Mouse (Mus musculus) liver, embryonic 13.5 days (tissue): ENCODE data around the gene Zbtb7a. TPM values are rescaled to one million over a fixed set of nuclear protein-coding genes. Genes with fewer than 3 reads are reported as not detected.
A peak's percentile ranks its signal among the peaks of the same experiment; 100 is the strongest.

Experiments
- ATAC-seq: fragments of 200-750 bp; cut with Nextera tagmentation; 2 replicates; pipeline ENCODE4 v1.8.0; 2017; ENCODE audit warnings: low read depth, mild to moderate bottlenecking, moderate number of reproducible peaks, moderate library complexity
- DNase-seq: peaks from one replicate; pipeline ENCODE4 v3.0.0; 2022
- H3K27ac ChIP-seq: fragments of 300-500 bp; sonication (generic); 2 replicates; pipeline ENCODE4 v1.5.1; 2015; ENCODE audit warnings: moderate library complexity, mild to moderate bottlenecking, inconsistent platforms
- H3K27me3 ChIP-seq: fragments of 300-500 bp; sonication (generic); 2 replicates; pipeline ENCODE4 v1.6.1; 2015; ENCODE audit warnings: mild to moderate bottlenecking, inconsistent platforms
- H3K36me3 ChIP-seq: fragments of 300-500 bp; sonication (generic); 2 replicates; pipeline ENCODE4 v1.6.1; 2015; ENCODE audit warnings: mild to moderate bottlenecking, inconsistent platforms
- H3K4me1 ChIP-seq: fragments of 300-500 bp; sonication (generic); replicated peaks from 2 replicates; pipeline ENCODE4 v1.6.1; 2015; ENCODE audit warnings: inconsistent platforms
- H3K4me2 ChIP-seq: fragments of 300-500 bp; sonication (generic); 2 replicates; pipeline ENCODE4 v1.6.1; 2015; ENCODE audit warnings: inconsistent platforms, mild to moderate bottlenecking, moderate library complexity
- H3K4me3 ChIP-seq: fragments of 300-500 bp; sonication (generic); replicated peaks from 2 replicates; pipeline ENCODE4 v1.5.1; 2015; ENCODE audit warnings: mild to moderate bottlenecking, inconsistent platforms
- H3K9ac ChIP-seq: fragments of 300-500 bp; sonication (generic); 2 replicates; pipeline ENCODE4 v1.6.1; 2015; ENCODE audit warnings: mild to moderate bottlenecking, inconsistent platforms
- H3K9me3 ChIP-seq: fragments of 300-500 bp; sonication (generic); replicated peaks from 2 replicates; pipeline ENCODE4 v1.6.1; 2016; ENCODE audit warnings: inconsistent platforms
- WGBS: fragments of 180-500 bp; shearing (Covaris S2); methylation state at CpG from one replicate; pipeline ENCODE4 v1.1.7; 2015; ENCODE audit not compliant: insufficient replicate concordance; 5-methylcytosine and 5-hydroxymethylcytosine counted together
- polyA plus RNA-seq: library from polyadenylated mRNA; unstranded; fragments of >200 nt; fragmentation: Nextera tagmentation; extraction: Ambion mirVana; gene quantifications from 2 replicates; pipeline ENCODE4 v1.2.1, GENCODE M21; 2015

Zbtb7a gene
- 49.1 and 49.6 TPM in 2 replicates for polyA plus RNA-seq

DNA sequence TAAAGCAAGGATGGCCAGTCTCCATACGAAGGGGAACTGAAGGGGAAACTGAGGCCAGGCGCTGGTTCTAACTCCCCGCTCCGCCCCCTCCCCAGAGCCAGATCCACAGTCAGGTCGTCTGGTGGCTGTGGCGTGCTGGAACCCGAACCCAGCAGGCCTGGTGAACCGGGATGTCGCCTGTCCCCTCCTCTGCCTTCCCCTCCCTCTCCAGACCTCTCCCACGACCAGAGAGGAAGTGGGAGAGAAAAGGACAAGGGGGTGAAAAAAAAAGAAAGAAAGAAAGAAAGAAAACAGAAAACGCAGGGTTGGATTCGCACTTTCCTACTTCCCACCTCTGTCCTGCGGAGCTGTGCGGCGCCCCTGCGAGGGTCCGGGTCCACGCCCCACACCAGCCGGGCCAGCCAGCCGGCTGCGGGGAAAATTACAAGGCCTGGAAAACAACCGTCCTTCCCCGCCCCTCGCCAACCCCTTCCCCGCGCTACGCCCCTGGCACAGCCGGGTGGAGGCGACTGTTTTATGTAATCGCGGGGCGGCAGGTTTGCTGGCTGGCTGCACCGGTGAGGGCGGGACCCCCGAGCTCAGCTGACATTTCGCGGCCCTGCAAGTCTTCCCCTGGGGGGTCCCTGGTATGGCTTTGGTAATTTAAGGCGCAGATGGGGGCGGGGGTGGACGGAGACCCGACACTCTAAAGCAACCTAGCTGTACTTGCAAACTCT lies at the start of gene Zbtb7a:
Gene Zbtb7a (plus strand): TSS at position 255 of the 716 bp plus-strand sequence.
- Histone ChIP-seq H3K27ac (peak within 1 kb of the TSS; percentile 99), H3K9ac (peak within 1 kb of the TSS; percentile 97), H3K4me1 (peaks cover 53% of the 10 kb centered on the region), H3K4me3 (peak within 1 kb of the TSS; percentile 92), H3K36me3 (peaks cover 14% of the 10 kb centered on the region), H3K9me3 (no peaks in the 10 kb centered on the region), H3K27me3 (no peaks in the 10 kb centered on the region), H3K4me2 (peak within 1 kb of the TSS; percentile 95)
- no peak for ATAC-seq
- WGBS, result under 1% methylated on average over 40 of the region's 41 CpGs
- peak; percentile 73 for DNase-seq

DNA sequence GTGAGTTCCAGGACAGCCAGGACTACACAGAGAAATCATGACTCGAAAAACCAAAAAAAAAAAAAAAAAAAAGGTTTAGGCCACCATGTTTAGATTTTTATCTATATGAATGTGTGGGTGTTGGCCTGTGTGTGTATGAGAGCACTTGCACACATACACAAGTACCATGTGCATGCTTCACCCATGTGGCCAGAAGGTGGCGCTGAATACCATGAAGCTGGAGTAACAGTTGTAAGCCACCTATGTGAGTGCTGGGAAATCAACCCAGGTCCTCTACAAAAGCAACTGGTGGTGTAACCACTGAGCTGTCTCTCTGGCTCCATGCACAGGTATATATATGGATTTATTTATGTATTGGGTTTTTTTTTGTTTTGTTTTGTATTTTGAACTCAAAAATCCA lies 48.0 kb upstream of the Zbtb7a start:
- Histone ChIP-seq H3K36me3 (peaks cover 38% of the 10 kb centered on the region), H3K27me3 (no peaks in the 10 kb centered on the region), H3K4me3 (no peak overlapping the region), H3K27ac (no peak overlapping the region), H3K9me3 (no peaks in the 10 kb centered on the region; the same call in 1 of the 2 replicates), H3K9ac (no peak overlapping the region), H3K4me2 (no peak overlapping the region), H3K4me1 (peaks cover 28% of the 10 kb centered on the region)
- ATAC-seq (no peak), DNase-seq (no peak)
- WGBS, result 42% methylated on average over 2 of the region's 2 CpGs

GRCm38 (mm10) chr10:81089216-81089615 lies 45.8 kb upstream of the Zbtb7a start:
- no peak for ATAC-seq
- H3K27ac ChIP-seq, result no peak overlapping the region
- H3K9me3 ChIP-seq, result no peaks in the 10 kb centered on the region; the same call in 1 of the 2 replicates
- H3K27me3 ChIP-seq, result no peaks in the 10 kb centered on the region
- H3K4me2 ChIP-seq, result no peak overlapping the region
- no peak for DNase-seq
- H3K9ac ChIP-seq, result no peak overlapping the region
- no peak overlapping the region for H3K4me3 ChIP-seq
- peaks cover 42% of the 10 kb centered on the region for H3K4me1 ChIP-seq
- peaks cover 23% of the 10 kb centered on the region for H3K36me3 ChIP-seq
- 56% methylated on average over 2 of the region's 2 CpGs for WGBS

- no peak for ATAC-seq
- H3K9me3 ChIP-seq, result no peaks in the 10 kb centered on the region; the same call in 1 of the 2 replicates
- H3K9ac ChIP-seq, result no peak overlapping the region
- H3K27ac ChIP-seq, result no peak overlapping the region; the same call in 1 of the 2 replicates
- WGBS, result 54% methylated on average over 7 of the region's 7 CpGs
- no peak for DNase-seq
- peaks cover 56% of the 10 kb centered on the region for H3K4me1 ChIP-seq
- H3K36me3 ChIP-seq, result peaks cover 23% of the 10 kb centered on the region
- H3K27me3 ChIP-seq, result no peaks in the 10 kb centered on the region
- H3K4me2 ChIP-seq, result peak overlapping the region; percentile 42
- no peak overlapping the region for H3K4me3 ChIP-seq
These were observed 44.4 kb upstream of the Zbtb7a start for GRCm38 (mm10) chr10:81090621-81091020.

GRCm38 (mm10) chr10:81092465-81093250 lies 42.4 kb upstream of the Zbtb7a start:
- ATAC-seq (peak; percentile 47), DNase-seq (peak; percentile 75)
- Histone ChIP-seq H3K9ac (peak overlapping the region; percentile 51), H3K36me3 (peaks cover 21% of the 10 kb centered on the region), H3K27ac (peak overlapping the region; percentile 70), H3K27me3 (no peaks in the 10 kb centered on the region), H3K4me2 (peak overlapping the region; percentile 42), H3K4me3 (peak overlapping the region; percentile 45), H3K9me3 (peaks cover 4% of the 10 kb centered on the region), H3K4me1 (peaks cover 67% of the 10 kb centered on the region)
- 42% methylated on average over 22 of the region's 22 CpGs for WGBS

GRCm38 (mm10) chr10:81094931-81095678 lies 39.9 kb upstream of the Zbtb7a start:
- ATAC-seq (peak; percentile 89), DNase-seq (peak; percentile 67)
- 42% methylated on average over 9 of the region's 9 CpGs for WGBS
- Histone ChIP-seq H3K36me3 (peaks cover 5% of the 10 kb centered on the region; the same call in 1 of the 2 replicates), H3K27ac (peak overlapping the region; percentile 71), H3K4me2 (peak overlapping the region; percentile 41), H3K4me3 (no peak overlapping the region), H3K9ac (peak overlapping the region; percentile 33), H3K9me3 (peaks cover 4% of the 10 kb centered on the region), H3K4me1 (peaks cover 80% of the 10 kb centered on the region), H3K27me3 (no peaks in the 10 kb centered on the region)

- peak within 1 kb of the TSS; percentile 96 for H3K9ac ChIP-seq
- ATAC-seq (peak; percentile 89), DNase-seq (peak; percentile 97)
- H3K9me3 ChIP-seq, result no peaks in the 10 kb centered on the region
- no peaks in the 10 kb centered on the region for H3K27me3 ChIP-seq
- H3K36me3 ChIP-seq, result peaks cover 33% of the 10 kb centered on the region
- whole genome bisulfite sequencing, result under 1% methylated on average over 56 of the region's 56 CpGs
- peak within 1 kb of the TSS; percentile 100 for H3K27ac ChIP-seq
- peak within 1 kb of the TSS; percentile 93 for H3K4me3 ChIP-seq
- H3K4me2 ChIP-seq, result peak within 1 kb of the TSS; percentile 93
- peaks cover 73% of the 10 kb centered on the region for H3K4me1 ChIP-seq
These were observed 29.4 kb upstream of the Zbtb7a start, which contains the start of gene Map2k2 for GRCm38 (mm10) chr10:81105565-81106112. Gene Map2k2 (plus strand): TSS chr10:81105915.

DNA sequence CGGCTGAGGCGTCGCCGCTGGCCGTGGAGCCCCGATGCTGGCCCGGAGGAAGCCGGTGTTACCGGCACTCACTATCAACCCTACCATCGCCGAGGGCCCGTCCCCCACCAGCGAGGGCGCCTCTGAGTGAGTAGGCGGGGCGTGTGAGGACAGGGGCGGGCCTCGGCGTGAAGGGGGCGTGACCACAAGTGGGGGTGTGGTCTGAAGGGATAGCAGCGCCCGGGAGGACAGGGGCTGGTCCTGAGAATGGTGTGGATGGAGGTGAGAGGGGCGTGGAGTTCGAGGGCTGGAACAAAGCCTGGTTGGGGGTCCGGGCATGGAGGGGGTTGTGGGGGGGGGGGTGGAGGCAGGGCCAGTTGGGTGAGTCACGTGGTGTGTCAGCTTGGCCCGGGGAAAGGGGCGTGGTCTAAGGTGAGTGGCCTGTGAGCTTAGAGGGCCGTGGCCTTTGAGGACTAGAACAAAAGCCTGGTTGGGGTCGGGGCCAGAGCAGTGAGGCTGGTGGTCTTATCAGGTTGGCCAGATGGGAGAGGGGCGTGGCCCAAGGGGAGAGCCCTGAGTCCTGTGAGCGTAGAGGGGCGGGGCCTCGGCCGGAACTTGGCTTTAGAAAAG lies 28.8 kb upstream of the Zbtb7a start:
- Histone ChIP-seq H3K27me3 (no peaks in the 10 kb centered on the region), H3K4me3 (peak overlapping the region; percentile 93), H3K9me3 (no peaks in the 10 kb centered on the region), H3K4me2 (peak overlapping the region; percentile 93), H3K36me3 (peaks cover 39% of the 10 kb centered on the region), H3K9ac (peak overlapping the region; percentile 96), H3K4me1 (peaks cover 71% of the 10 kb centered on the region), H3K27ac (peak overlapping the region; percentile 100)
- DNase-seq (peak; percentile 90), ATAC-seq (peak; percentile 81)
- under 1% methylated on average over 34 of the region's 35 CpGs for WGBS

- no peak for ATAC-seq
These were observed 22.1 kb upstream of the Zbtb7a start for GRCm38 (mm10) chr10:81112946-81113345.

GRCm38 (mm10) chr10:81119625-81120024 lies 15.4 kb upstream of the Zbtb7a start:
- Histone ChIP-seq H3K27ac (no peak overlapping the region), H3K36me3 (peaks cover 98% of the 10 kb centered on the region), H3K4me1 (peaks cover 24% of the 10 kb centered on the region), H3K9ac (no peak overlapping the region), H3K9me3 (no peaks in the 10 kb centered on the region), H3K4me3 (no peak overlapping the region), H3K4me2 (no peak overlapping the region), H3K27me3 (no peaks in the 10 kb centered on the region)
- DNase-seq (no peak), ATAC-seq (no peak)
- WGBS, result 94% methylated on average over 10 of the region's 10 CpGs

More at GRCm38 (mm10) chr10:81112946-81113345, 22.1 kb upstream of the Zbtb7a start:
- Histone ChIP-seq H3K4me1 (peaks cover 30% of the 10 kb centered on the region), H3K36me3 (peaks cover 96% of the 10 kb centered on the region), H3K9me3 (no peaks in the 10 kb centered on the region), H3K4me2 (no peak overlapping the region), H3K27ac (no peak overlapping the region), H3K9ac (no peak overlapping the region), H3K4me3 (no peak overlapping the region), H3K27me3 (no peaks in the 10 kb centered on the region)
- WGBS, result 84% methylated on average over 6 of the region's 6 CpGs
- no peak for DNase-seq
